Mouse (Mus musculus): Measurements from ENCODE around the gene Larp1. TPM values are rescaled to one million over a fixed set of nuclear protein-coding genes. Genes with fewer than 3 reads are reported as not detected.

Gene Larp1
- total RNA-seq, 2 experiments from 2014 or later: 84.8 to 92.3 TPM

Other genes with a start within 250 kb of the Larp1 start
- 10 to 100 TPM; 49.3 to 58.2 TPM for gene Sap30l, start 207.4 kb upstream of the Larp1 start, total RNA-seq (2021)
- gene Hand1, start 176.2 kb upstream of the Larp1 start, total RNA-seq (2021): not detected
- not detected for gene Gm12248, start 84.1 kb downstream of the Larp1 start, total RNA-seq (2021)
- gene Cnot8, start 95.1 kb downstream of the Larp1 start, total RNA-seq (2021): 10 to 100 TPM; 51.9 to 58.0 TPM
- gene Gemin5, start 159.5 kb downstream of the Larp1 start, total RNA-seq (2021): 10 to 100 TPM; 17.1 to 18.1 TPM
- 10 to 100 TPM; 30.7 to 37.4 TPM for gene Mrpl22, start 162.6 kb downstream of the Larp1 start, total RNA-seq (2021)
- 1 to 10 TPM; 3.6 to 3.8 TPM for gene Igtp, start 190.5 kb downstream of the Larp1 start, total RNA-seq (2021)
- gene Irgm2, start 190.6 kb downstream of the Larp1 start, total RNA-seq (2021): 1 to 10 TPM; 2.3 to 2.7 TPM

Data from left cerebral cortex, postnatal 36 days (tissue).